Mouse (Mus musculus) thymus, adult 2 months (tissue): Measurements from ENCODE around the gene Ampd1. TPM values are rescaled to one million over a fixed set of nuclear protein-coding genes. Genes with fewer than 3 reads are reported as not detected.

Source experiments
- DNase-seq: peaks from one replicate; pipeline ENCODE4 v3.0.0; 2021
- H3K27ac ChIP-seq: fragments of 200-500 bp; 2 replicates; pipeline ENCODE4 v1.5.1; 2012; ENCODE audit warnings: low read length, control low read depth; ENCODE audit not compliant: control insufficient read depth, insufficient read depth
- H3K27me3 ChIP-seq: fragments of 200-500 bp; 2 replicates; pipeline ENCODE4 v1.6.1; 2012; ENCODE audit warnings: mild to moderate bottlenecking, low read length, moderate library complexity, mixed read lengths; ENCODE audit not compliant: control insufficient read depth, insufficient read depth
- H3K36me3 ChIP-seq: fragments of 200-500 bp; 2 replicates; pipeline ENCODE4 v1.6.1; 2012; ENCODE audit warnings: mild to moderate bottlenecking, low read length, moderate library complexity; ENCODE audit not compliant: control insufficient read depth, insufficient read depth
- H3K4me1 ChIP-seq: fragments of 200-500 bp; replicated peaks from 2 replicates; pipeline ENCODE4 v1.6.1; 2012; ENCODE audit warnings: low read length; ENCODE audit not compliant: control insufficient read depth, insufficient read depth
- H3K4me3 ChIP-seq: fragments of 200-500 bp; 2 replicates; pipeline ENCODE4 v1.5.1; 2012; ENCODE audit warnings: mild to moderate bottlenecking, low read length, control low read depth, moderate library complexity; ENCODE audit not compliant: control insufficient read depth, insufficient read depth
- CTCF ChIP-seq: fragments of 200-500 bp; IDR thresholded peaks from 2 replicates; pipeline ENCODE4 v1.5.1; 2012; ENCODE audit warnings: mild to moderate bottlenecking, control low read depth, low read length, moderate library complexity, borderline replicate concordance; ENCODE audit not compliant: control insufficient read depth, poor library complexity, insufficient read depth; ENCODE audit errors: extremely low read depth
- POLR2A ChIP-seq: fragments of 200-500 bp; IDR thresholded peaks from 2 replicates; pipeline ENCODE4 v1.6.1; 2012; ENCODE audit warnings: mild to moderate bottlenecking, low read length, control low read depth, moderate library complexity; ENCODE audit not compliant: control insufficient read depth, poor library complexity, insufficient read depth; ENCODE audit errors: extremely low read depth
- WGBS: fragments of 180-500 bp; shearing (Covaris S2); methylation state at CpG from one replicate; pipeline ENCODE4 v1.1.7; 2018; 5-methylcytosine and 5-hydroxymethylcytosine counted together
- polyA plus RNA-seq: library from polyadenylated mRNA; depleted of rRNA; stranded (reverse); fragments of >200 nt; gene quantifications from 2 replicates; pipeline ENCODE4 v1.2.3, GENCODE M21; 2012

Gene Ampd1
- polyA plus RNA-seq, 1 experiment, result 13.8 TPM

GRCm38 (mm10) chr3:103123636-103124035, 49.8 kb downstream of the Ampd1 start:
- DNase-seq, result no peak
- no peaks in the 10 kb centered on the region for H3K27me3 ChIP-seq
- no peak overlapping the region for H3K4me3 ChIP-seq
- no peak for TF ChIP-seq CTCF
- no peak for TF ChIP-seq POLR2A
- 94% methylated on average over 3 of the region's 3 CpGs for WGBS
- no peak overlapping the region for H3K27ac ChIP-seq
- no peaks in the 10 kb centered on the region for H3K4me1 ChIP-seq
- no peaks in the 10 kb centered on the region for H3K36me3 ChIP-seq

GRCm38 (mm10) chr3:103126138-103126537, 52.3 kb downstream of the Ampd1 start:
- 93% methylated on average over 3 of the region's 3 CpGs for WGBS
- no peaks in the 10 kb centered on the region for H3K36me3 ChIP-seq
- H3K4me1 ChIP-seq, result peaks cover 9% of the 10 kb centered on the region
- no peaks in the 10 kb centered on the region for H3K27me3 ChIP-seq
- H3K4me3 ChIP-seq, result no peak overlapping the region
- no peak for DNase-seq
- H3K27ac ChIP-seq, result no peak overlapping the region
- no peak for TF ChIP-seq CTCF
- no peak for TF ChIP-seq POLR2A

DNA sequence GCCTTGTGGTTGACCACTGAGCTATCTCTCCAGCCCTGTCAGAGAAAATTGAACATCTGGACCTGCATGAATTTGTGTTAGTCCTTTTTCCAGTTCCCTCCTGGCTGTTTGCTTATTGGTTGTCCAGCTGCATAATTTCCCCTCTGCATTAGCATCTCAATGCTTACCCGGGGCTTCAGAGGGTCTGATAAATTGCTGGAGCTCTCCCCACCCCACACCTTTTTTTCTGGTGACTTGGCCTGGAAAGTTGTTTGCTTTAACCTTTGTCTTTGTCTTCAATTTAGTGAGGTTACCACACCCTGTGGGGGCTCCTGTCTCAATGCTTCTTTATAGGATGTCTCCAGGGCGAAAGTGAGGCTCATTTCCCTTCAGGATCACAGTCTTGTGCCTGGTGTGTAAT, 53.4 kb downstream of the Ampd1 start:
- no peak for DNase-seq
- H3K27ac ChIP-seq, result no peak overlapping the region
- H3K36me3 ChIP-seq, result no peaks in the 10 kb centered on the region
- no peak overlapping the region for H3K4me3 ChIP-seq
- H3K27me3 ChIP-seq, result no peaks in the 10 kb centered on the region
- peaks cover 9% of the 10 kb centered on the region for H3K4me1 ChIP-seq
- TF ChIP-seq CTCF (no peak), POLR2A (no peak)
- 94% methylated on average over 2 of the region's 2 CpGs for WGBS

- Histone ChIP-seq H3K36me3 (no peaks in the 10 kb centered on the region), H3K4me3 (no peak overlapping the region), H3K27me3 (no peaks in the 10 kb centered on the region), H3K4me1 (peaks cover 9% of the 10 kb centered on the region), H3K27ac (no peak overlapping the region)
- 93% methylated on average over 5 of the region's 5 CpGs for WGBS
- TF ChIP-seq POLR2A (no peak), CTCF (no peak)
- no peak for DNase-seq
These were observed 53.9 kb downstream of the Ampd1 start for GRCm38 (mm10) chr3:103127721-103128120.

DNA sequence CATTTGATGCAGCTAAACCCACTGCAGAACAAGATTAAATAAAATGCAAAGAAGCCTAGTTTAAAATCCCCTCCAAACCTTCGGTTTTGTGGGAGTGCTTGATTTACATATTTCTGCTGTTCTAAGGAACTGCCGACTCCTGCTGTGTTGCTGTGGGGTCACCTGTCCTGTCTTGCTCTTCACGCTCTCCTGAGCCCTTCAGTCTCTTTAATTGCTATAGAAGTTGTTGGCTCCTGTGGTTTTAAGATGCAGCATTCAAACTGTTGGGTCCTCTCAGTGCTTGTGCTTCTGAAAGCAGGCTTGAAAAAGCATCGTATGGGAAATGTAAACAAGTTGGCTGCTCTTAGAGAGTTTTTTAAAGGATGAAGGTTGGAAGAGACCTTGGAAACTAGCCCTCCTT, 54.4 kb downstream of the Ampd1 start:
- DNase-seq, result no peak
- no peaks in the 10 kb centered on the region for H3K27me3 ChIP-seq
- peaks cover 9% of the 10 kb centered on the region for H3K4me1 ChIP-seq
- TF ChIP-seq CTCF (no peak), POLR2A (no peak)
- H3K4me3 ChIP-seq, result no peak overlapping the region
- H3K36me3 ChIP-seq, result no peaks in the 10 kb centered on the region
- H3K27ac ChIP-seq, result no peak overlapping the region
- 62% methylated on average over 4 of the region's 4 CpGs for WGBS

DNA sequence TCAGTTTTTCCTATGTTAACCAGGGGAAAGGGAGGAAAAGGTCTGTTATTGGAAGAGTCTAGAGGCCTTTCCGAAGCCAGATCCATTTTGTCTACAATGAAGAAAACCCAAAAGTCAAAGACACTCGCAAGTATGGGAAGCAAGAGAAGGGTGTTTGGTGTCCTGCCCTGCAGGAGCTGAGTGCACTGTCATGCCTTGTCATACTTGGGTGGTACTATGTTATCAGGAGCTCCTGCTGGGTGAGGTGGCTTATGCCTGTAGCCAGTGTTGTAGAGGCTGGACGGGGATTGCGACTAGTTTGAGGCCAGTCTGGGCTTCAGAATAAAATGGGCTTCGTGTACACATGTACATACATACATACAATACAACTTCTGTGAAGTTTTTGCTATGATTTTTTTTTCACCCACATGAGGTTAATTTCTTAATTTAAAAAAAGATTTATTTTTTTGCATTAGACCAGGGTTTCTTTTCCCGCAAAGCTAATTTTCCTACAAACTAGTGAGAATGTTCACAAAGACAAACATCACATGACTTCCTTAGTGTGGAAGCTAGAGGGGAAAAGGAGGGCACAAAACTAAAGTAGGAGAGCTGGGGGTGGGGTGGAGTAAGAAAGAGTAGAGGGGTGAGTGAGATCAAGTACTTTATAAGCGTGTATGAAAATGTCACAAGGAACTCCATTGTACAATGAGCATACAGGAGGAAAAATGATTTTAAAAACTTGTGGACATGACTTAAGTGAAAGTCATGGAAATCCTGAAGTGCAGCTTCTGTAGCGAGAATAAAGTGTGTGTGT, 55.7 kb downstream of the Ampd1 start:
- H3K4me3 ChIP-seq, result no peak overlapping the region
- 69% methylated on average over 8 of the region's 8 CpGs for WGBS
- TF ChIP-seq CTCF (no peak), POLR2A (no peak)
- peaks cover 9% of the 10 kb centered on the region for H3K4me1 ChIP-seq
- no peak overlapping the region for H3K27ac ChIP-seq
- no peaks in the 10 kb centered on the region for H3K27me3 ChIP-seq
- no peak for DNase-seq
- no peaks in the 10 kb centered on the region for H3K36me3 ChIP-seq
